Mouse (Mus musculus) common myeloid progenitor, adult 5-6 weeks (primary cell): ENCODE data around the gene Slc39a11. TPM values are rescaled to one million over a fixed set of nuclear protein-coding genes. Genes with fewer than 3 reads are reported as not detected.

Experiments used
- ATAC-seq: replicated peaks from 2 replicates; pipeline ENCODE4 v1.8.0; 2016; ENCODE audit warnings: low read depth, mild to moderate bottlenecking, moderate TSS enrichment, inconsistent platforms; ENCODE audit not compliant: poor library complexity, severe bottlenecking
- total RNA-seq: library from RNA; stranded (forward); fragments of 200-1000, 187-1606 nt; gene quantifications from 2 replicates; pipeline ENCODE4 v1.2.3, GENCODE M21; 2017

Slc39a11 gene
- total RNA-seq, 1 experiment from 2014 or later = 25.3 TPM

GRCm38 (mm10) chr11:113645181-113645580 lies 4.7 kb downstream of the Slc39a11 start:
- ATAC-seq = no peak

GRCm38 (mm10) chr11:113638680-113639079 lies 11.2 kb downstream of the Slc39a11 start:
- peak; percentile 51 for ATAC-seq

- no peak for ATAC-seq
Observed at GRCm38 (mm10) chr11:113634699-113635121, 15.2 kb downstream of the Slc39a11 start.

- no peak for ATAC-seq
Observed at GRCm38 (mm10) chr11:113633398-113633797, 16.5 kb downstream of the Slc39a11 start.

GRCm38 (mm10) chr11:113632303-113632702 lies 17.6 kb downstream of the Slc39a11 start:
- ATAC-seq = no peak

GRCm38 (mm10) chr11:113631862-113632261 lies 18.0 kb downstream of the Slc39a11 start:
- no peak for ATAC-seq

GRCm38 (mm10) chr11:113631302-113631701 lies 18.6 kb downstream of the Slc39a11 start:
- ATAC-seq = no peak

GRCm38 (mm10) chr11:113630642-113631041 lies 19.2 kb downstream of the Slc39a11 start:
- ATAC-seq = 0 out of 2 replicates have a peak, but pooled peaks have one; percentile 39

- 0 out of 2 replicates have a peak, but pooled peaks have one; percentile 29 for ATAC-seq
Observed at GRCm38 (mm10) chr11:113627785-113628184, 22.1 kb downstream of the Slc39a11 start.

- no peak for ATAC-seq
Observed at GRCm38 (mm10) chr11:113625437-113625836, 24.4 kb downstream of the Slc39a11 start.

GRCm38 (mm10) chr11:113622028-113622427 lies 27.9 kb downstream of the Slc39a11 start:
- no peak for ATAC-seq

GRCm38 (mm10) chr11:113621001-113621400 lies 28.9 kb downstream of the Slc39a11 start:
- no peak for ATAC-seq

- no peak for ATAC-seq
Observed at GRCm38 (mm10) chr11:113619420-113620080, 30.3 kb downstream of the Slc39a11 start.

- ATAC-seq = peak; percentile 36
Observed at GRCm38 (mm10) chr11:113618672-113619419, 31.0 kb downstream of the Slc39a11 start, which contains the start of gene Sstr2. Gene Sstr2, plus strand, starts transcription at chr11:113619342.

GRCm38 (mm10) chr11:113618303-113618671 lies 31.6 kb downstream of the Slc39a11 start:
- no peak for ATAC-seq

GRCm38 (mm10) chr11:113617132-113617911 lies 32.6 kb downstream of the Slc39a11 start:
- ATAC-seq = peak; percentile 57

GRCm38 (mm10) chr11:113614476-113614875 lies 35.4 kb downstream of the Slc39a11 start:
- peak; percentile 58 for ATAC-seq

- ATAC-seq = peak; percentile 73
Observed at GRCm38 (mm10) chr11:113611664-113612611, 37.9 kb downstream of the Slc39a11 start.

- no peak for ATAC-seq
Observed at GRCm38 (mm10) chr11:113611112-113611646, 38.7 kb downstream of the Slc39a11 start.
